In genomic region chr13:101611725-101612124, GRCm38 (mm10) we compare ENCODE assay signal across 13 mouse cellular contexts.
DNase-seq lines count a peak whose midpoint lies in the region; ATAC-seq and TF ChIP-seq lines count a peak whose summit lies in the region.
"Had no signal": no experiment of that assay in that cellular context is flagged by ENCODE, and none has a peak within 500 bp of the region (broad histone marks: within the 10 kb centered on the region; RNA-seq: fewer than 3 reads in every experiment).

No protein-coding gene starts in this region.

- no peak overlapping the region for H3K27ac ChIP-seq in lung, embryonic 15.5 days
- H3K27ac ChIP-seq in lung, postnatal 0 days (ENCODE audit: low read length) = no peak overlapping the region
- peak overlapping the region; percentile 98 for H3K27ac ChIP-seq in liver, embryonic 16.5 days (ENCODE audit: low read length)
- H3K27ac ChIP-seq: neural tube, embryonic 12.5 days had no signal

- DNase-seq in lung, postnatal 0 days (ENCODE audit: low spot score) = no peak
- peak; percentile 27 for DNase-seq in yolk sac, embryonic 10.5 days (ENCODE audit: low spot score)
- no peak for DNase-seq in kidney, postnatal 10 days
- no peak for DNase-seq in heart, postnatal 14 days
- DNase-seq: adrenal gland, postnatal 36 days; cerebellum, postnatal 10 days; lung, postnatal 10 days; midbrain, embryonic 14.5 days; right cerebral cortex, adult 18-20 months had no signal

- H3K4me1 ChIP-seq in lung, embryonic 15.5 days = no peaks in the 10 kb centered on the region
- H3K4me1 ChIP-seq in lung, postnatal 0 days (ENCODE audit: insufficient read depth, low read depth, low read length) = no peaks in the 10 kb centered on the region
- peaks cover 49% of the 10 kb centered on the region for H3K4me1 ChIP-seq in liver, embryonic 16.5 days (ENCODE audit: control insufficient read depth, low read depth, low read length)
- H3K4me1 ChIP-seq: neural tube, embryonic 12.5 days had no signal

- TF ChIP-seq CTCF in lung, postnatal 0 days (IDR thresholded peaks at IDR 0.05) = no peak

- no peak overlapping the region for H3K4me3 ChIP-seq in lung, embryonic 15.5 days
- H3K4me3 ChIP-seq in lung, postnatal 0 days (ENCODE audit: low read depth, low read length) = no peak overlapping the region
- peak overlapping the region; percentile 6; the same call in 1 of the 2 replicates for H3K4me3 ChIP-seq in liver, embryonic 16.5 days (ENCODE audit: low read depth, low read length)
- H3K4me3 ChIP-seq: neural tube, embryonic 12.5 days had no signal

- no peak for TF ChIP-seq EP300 in lung, postnatal 0 days (IDR thresholded peaks at IDR 0.05)

- intact Hi-C loops in heart, postnatal 14 days (cut with DNase I) = no loop called here

- no peak overlapping the region for H3K9ac ChIP-seq in lung, embryonic 15.5 days
- no peak overlapping the region for H3K9ac ChIP-seq in lung, postnatal 0 days (replicated peaks; ENCODE audit: low read depth)
- H3K9ac ChIP-seq in liver, embryonic 16.5 days (ENCODE audit: low read depth, low read length) = peak overlapping the region; percentile 65
- H3K9ac ChIP-seq: neural tube, embryonic 12.5 days had no signal

- H3K4me2 ChIP-seq in lung, embryonic 15.5 days = no peak overlapping the region
- H3K4me2 ChIP-seq in lung, postnatal 0 days (replicated peaks; ENCODE audit: low read depth, low read length) = no peak overlapping the region
- peak overlapping the region; percentile 47 for H3K4me2 ChIP-seq in liver, embryonic 16.5 days (ENCODE audit: low read depth, low read length)
- H3K4me2 ChIP-seq: neural tube, embryonic 12.5 days had no signal

- ATAC-seq in lung, embryonic 15.5 days (ENCODE audit: borderline replicate concordance, extremely low read depth, low FRiP score, low TSS enrichment) = peak; percentile 65; the same call in 1 of the 2 replicates
- no peak for ATAC-seq in lung, postnatal 0 days
- peak; percentile 95 for ATAC-seq in erythroblast, adult 5-6 weeks (replicated peaks; ENCODE audit: low FRiP score, poor library complexity, severe bottlenecking)
- ATAC-seq in liver, embryonic 16.5 days (ENCODE audit: low read depth) = peak; percentile 99

- no peaks in the 10 kb centered on the region for H3K27me3 ChIP-seq in lung, embryonic 15.5 days
- no peaks in the 10 kb centered on the region for H3K27me3 ChIP-seq in lung, postnatal 0 days (replicated peaks; ENCODE audit: insufficient read depth, low read length)
- H3K27me3 ChIP-seq in liver, embryonic 16.5 days (ENCODE audit: control insufficient read depth, insufficient read depth, low read depth, low read length) = no peaks in the 10 kb centered on the region
- H3K27me3 ChIP-seq: neural tube, embryonic 12.5 days had no signal

- WGBS in lung, embryonic 15.5 days = 89% methylated on average over 6 of the region's 6 CpGs
- 86% methylated on average over 6 of the region's 6 CpGs for WGBS in lung, postnatal 0 days
- 31% methylated on average over 6 of the region's 6 CpGs for WGBS in liver, embryonic 16.5 days (ENCODE audit: insufficient replicate concordance)

- no peaks in the 10 kb centered on the region for H3K9me3 ChIP-seq in lung, embryonic 15.5 days
- H3K9me3 ChIP-seq in lung, postnatal 0 days (ENCODE audit: low read length) = no peaks in the 10 kb centered on the region
- no peaks in the 10 kb centered on the region for H3K9me3 ChIP-seq in liver, embryonic 16.5 days (replicated peaks; ENCODE audit: control insufficient read depth, low read length)
- H3K9me3 ChIP-seq: neural tube, embryonic 12.5 days had no signal

- H3K36me3 ChIP-seq in lung, embryonic 15.5 days = no peaks in the 10 kb centered on the region
- H3K36me3 ChIP-seq in lung, postnatal 0 days (ENCODE audit: insufficient read depth, low read length) = no peaks in the 10 kb centered on the region
- no peaks in the 10 kb centered on the region for H3K36me3 ChIP-seq in liver, embryonic 16.5 days (ENCODE audit: control insufficient read depth, insufficient read depth)
- H3K36me3 ChIP-seq: neural tube, embryonic 12.5 days had no signal
